Mouse (Mus musculus) megakaryocyte, embryonic 14.5 days (primary cell): ENCODE measurements around the gene Adgrl2. TPM values are rescaled to one million over a fixed set of nuclear protein-coding genes. Genes with fewer than 3 reads are reported as not detected.

Experiments used
- H3K27me3 ChIP-seq: replicated peaks from 2 replicates; pipeline ENCODE3; 2012; ENCODE audit warnings: inconsistent platforms
- H3K36me3 ChIP-seq: replicated peaks from 2 replicates; pipeline ENCODE3; 2012; ENCODE audit warnings: low read length, inconsistent platforms, mixed read lengths
- H3K4me1 ChIP-seq: 2 replicates; pipeline ENCODE4 v1.6.1; 2012; ENCODE audit warnings: inconsistent platforms
- H3K4me3 ChIP-seq: replicated peaks from 2 replicates; pipeline ENCODE3; 2012; ENCODE audit warnings: moderate library complexity, mild to moderate bottlenecking, inconsistent platforms
- H3K9me3 ChIP-seq: 2 replicates; pipeline ENCODE4 v1.6.1; 2012; ENCODE audit warnings: inconsistent platforms
- FLI1 ChIP-seq: IDR thresholded peaks from 2 replicates; pipeline ENCODE4 v1.6.1; 2012; ENCODE audit warnings: low read length, inconsistent platforms, mixed read lengths
- GATA1 ChIP-seq: IDR thresholded peaks from 3 replicates; pipeline ENCODE4 v1.6.1; 2012; ENCODE audit warnings: mixed read lengths, low read length, inconsistent platforms, borderline replicate concordance
- polyA plus RNA-seq: library from polyadenylated mRNA; stranded (reverse); fragments of >175 nt; gene quantifications from 2 replicates; pipeline ENCODE4 v1.2.3, GENCODE M21; 2012; ENCODE audit warnings: low replicate concordance; ENCODE audit not compliant: insufficient read depth

Gene Adgrl2
- polyA plus RNA-seq, 1 experiment: 5.4 TPM

- TF ChIP-seq GATA1: no peak
- TF ChIP-seq FLI1: no peak
- H3K4me1 ChIP-seq: no peaks in the 10 kb centered on the region
- peaks cover 9% of the 10 kb centered on the region for H3K9me3 ChIP-seq
- peaks cover 45% of the 10 kb centered on the region for H3K36me3 ChIP-seq
- H3K4me3 ChIP-seq: no peak overlapping the region
- no peaks in the 10 kb centered on the region for H3K27me3 ChIP-seq
These were observed 172.9 kb downstream of the Adgrl2 start for GRCm38 (mm10) chr3:148817491-148817890.

- H3K4me3 ChIP-seq: no peak overlapping the region
- H3K9me3 ChIP-seq: peaks cover 9% of the 10 kb centered on the region
These were observed 177.2 kb downstream of the Adgrl2 start for GRCm38 (mm10) chr3:148813121-148813520.

GRCm38 (mm10) chr3:148812059-148812458 lies 178.3 kb downstream of the Adgrl2 start:
- H3K9me3 ChIP-seq: peaks cover under 1% of the 10 kb centered on the region; the same call in 1 of the 2 replicates
- no peak for TF ChIP-seq GATA1
- TF ChIP-seq FLI1: no peak
- peaks cover 7% of the 10 kb centered on the region for H3K36me3 ChIP-seq
- peaks cover 1% of the 10 kb centered on the region for H3K27me3 ChIP-seq
- no peak overlapping the region for H3K4me3 ChIP-seq
- H3K4me1 ChIP-seq: peaks cover 13% of the 10 kb centered on the region

More at GRCm38 (mm10) chr3:148813121-148813520, 177.2 kb downstream of the Adgrl2 start:
- Histone ChIP-seq H3K4me1 (peaks cover 5% of the 10 kb centered on the region), H3K27me3 (peaks cover 1% of the 10 kb centered on the region), H3K36me3 (peaks cover 16% of the 10 kb centered on the region)
- no peak for TF ChIP-seq GATA1
- no peak for TF ChIP-seq FLI1

- Histone ChIP-seq H3K9me3 (no peaks in the 10 kb centered on the region), H3K36me3 (no peaks in the 10 kb centered on the region), H3K4me3 (no peak overlapping the region), H3K4me1 (peaks cover 41% of the 10 kb centered on the region), H3K27me3 (peaks cover 1% of the 10 kb centered on the region)
- no peak for TF ChIP-seq FLI1
These were observed 183.4 kb downstream of the Adgrl2 start for GRCm38 (mm10) chr3:148806977-148807376.

- Histone ChIP-seq H3K27me3 (no peaks in the 10 kb centered on the region), H3K9me3 (peaks cover 17% of the 10 kb centered on the region), H3K36me3 (no peaks in the 10 kb centered on the region), H3K4me3 (no peak overlapping the region), H3K4me1 (peaks cover 27% of the 10 kb centered on the region)
- no peak for TF ChIP-seq GATA1
- TF ChIP-seq FLI1: no peak
These were observed 197.0 kb downstream of the Adgrl2 start for GRCm38 (mm10) chr3:148793286-148793913.

GRCm38 (mm10) chr3:148770310-148770709 lies 220.0 kb downstream of the Adgrl2 start:
- peaks cover 6% of the 10 kb centered on the region; the same call in 1 of the 2 replicates for H3K4me1 ChIP-seq
- no peaks in the 10 kb centered on the region for H3K9me3 ChIP-seq
- H3K4me3 ChIP-seq: no peak overlapping the region
- TF ChIP-seq FLI1 (no peak), GATA1 (no peak)
- peaks cover 2% of the 10 kb centered on the region for H3K27me3 ChIP-seq
- H3K36me3 ChIP-seq: no peaks in the 10 kb centered on the region
